Mouse (Mus musculus) yolk sac, embryonic 10.5 days (tissue): ENCODE results near the gene Tor2a.

ENCODE experiments used
- DNase-seq: peaks from one replicate; pipeline ENCODE4 v3.0.0-alpha.2; 2017; ENCODE audit warnings: low spot score

Gene Tor2a

GRCm38 (mm10) chr2:32757056-32757845 lies at the start of gene Tor2a:
TSS of gene Tor2a (plus strand) at chr2:32757234.
- DNase-seq = peak; percentile 97

GRCm38 (mm10) chr2:32708643-32709042 lies 48.4 kb upstream of the Tor2a start:
- no peak for DNase-seq

GRCm38 (mm10) chr2:32709521-32710137 lies 47.4 kb upstream of the Tor2a start:
- DNase-seq = no peak

GRCm38 (mm10) chr2:32710425-32710824 lies 46.6 kb upstream of the Tor2a start:
- no peak for DNase-seq

GRCm38 (mm10) chr2:32711301-32712056 lies 45.6 kb upstream of the Tor2a start:
- no peak for DNase-seq

GRCm38 (mm10) chr2:32712108-32712551 lies 44.9 kb upstream of the Tor2a start:
- DNase-seq = peak; percentile 75

- peak; percentile 94 for DNase-seq
Measured at GRCm38 (mm10) chr2:32712586-32712933, 44.5 kb upstream of the Tor2a start.

- peak; percentile 94 for DNase-seq
Measured at GRCm38 (mm10) chr2:32712934-32713817, 43.9 kb upstream of the Tor2a start, which contains the start of gene Cdk9. TSS of gene Cdk9 (minus strand) at chr2:32713076.

GRCm38 (mm10) chr2:32714117-32714986 lies 42.7 kb upstream of the Tor2a start:
- no peak for DNase-seq

GRCm38 (mm10) chr2:32714987-32715425 lies 42.0 kb upstream of the Tor2a start:
- peak; percentile 77 for DNase-seq

GRCm38 (mm10) chr2:32718761-32719160 lies 38.3 kb upstream of the Tor2a start:
- no peak for DNase-seq

- no peak for DNase-seq
Measured at GRCm38 (mm10) chr2:32720053-32720452, 37.0 kb upstream of the Tor2a start.

- no peak for DNase-seq
Measured at GRCm38 (mm10) chr2:32720681-32721229, 36.3 kb upstream of the Tor2a start, which contains the start of gene Sh2d3c. TSS of gene Sh2d3c (plus strand) at chr2:32721055.

GRCm38 (mm10) chr2:32722046-32722445 lies 35.0 kb upstream of the Tor2a start:
- no peak for DNase-seq

GRCm38 (mm10) chr2:32722581-32722980 lies 34.5 kb upstream of the Tor2a start:
- no peak for DNase-seq

- no peak for DNase-seq
Measured at GRCm38 (mm10) chr2:32724149-32724548, 32.9 kb upstream of the Tor2a start.

- DNase-seq = no peak
Measured at GRCm38 (mm10) chr2:32724832-32725790, 31.9 kb upstream of the Tor2a start.

GRCm38 (mm10) chr2:32727435-32727834 lies 29.6 kb upstream of the Tor2a start:
- peak; percentile 96 for DNase-seq

- DNase-seq = no peak
Measured at GRCm38 (mm10) chr2:32728463-32728862, 28.6 kb upstream of the Tor2a start.
